Comparison of ENCODE assay signal across 9 mouse cellular contexts in genomic region chr13:34650953-34651352, GRCm38 (mm10). TPM values are rescaled to one million over a fixed set of nuclear protein-coding genes. Genes with fewer than 3 reads are reported as not detected.
DNase-seq lines count a peak whose midpoint lies in the region; ATAC-seq and TF ChIP-seq lines count a peak whose summit lies in the region.
"Had no signal": no experiment of that assay in that cellular context is flagged by ENCODE, and none has a peak within 500 bp of the region (broad histone marks: within the 10 kb centered on the region; RNA-seq: fewer than 3 reads in every experiment).

No protein-coding gene starts in this region.

- peak; percentile 53 for DNase-seq in adrenal gland, adult 2 months
- DNase-seq in adrenal gland, postnatal 4 days (ENCODE audit: low spot score in 2 of 2) = no peak
- DNase-seq in stomach, postnatal 0 days (ENCODE audit: low spot score) = no peak
- no peak for DNase-seq in right cerebral cortex, postnatal 14 days

- H3K27me3 ChIP-seq in embryonic facial prominence, embryonic 12.5 days = peaks cover 34% of the 10 kb centered on the region
- H3K27me3 ChIP-seq in heart, embryonic 13.5 days (replicated peaks) = peaks cover 20% of the 10 kb centered on the region; the same call in 1 of the 2 replicates
- H3K27me3 ChIP-seq in kidney, embryonic 16.5 days (ENCODE audit: insufficient read depth, low read length) = peaks cover 17% of the 10 kb centered on the region; the same call in 1 of the 2 replicates
- peaks cover 37% of the 10 kb centered on the region for H3K27me3 ChIP-seq in lung, embryonic 15.5 days
- no peaks in the 10 kb centered on the region for H3K27me3 ChIP-seq in stomach, postnatal 0 days (ENCODE audit: control insufficient read depth, insufficient read depth, low read length)

- TF ChIP-seq CTCF in stomach, postnatal 0 days (IDR thresholded peaks at IDR 0.05; ENCODE audit: low read depth) = no peak

- H3K27ac ChIP-seq in embryonic facial prominence, embryonic 12.5 days = no peak overlapping the region
- peak overlapping the region; percentile 85 for H3K27ac ChIP-seq in heart, embryonic 13.5 days (replicated peaks)
- no peak overlapping the region; the same call in 1 of the 2 replicates for H3K27ac ChIP-seq in kidney, embryonic 16.5 days (ENCODE audit: low read length)
- peak overlapping the region; percentile 7; the same call in 1 of the 2 replicates for H3K27ac ChIP-seq in lung, embryonic 15.5 days
- peak overlapping the region; percentile 40; the same call in 1 of the 2 replicates for H3K27ac ChIP-seq in stomach, postnatal 0 days (replicated peaks)

- TF ChIP-seq EP300 in stomach, postnatal 0 days (optimal IDR thresholded peaks at IDR 0.05) = no peak

- no peaks in the 10 kb centered on the region for H3K9me3 ChIP-seq in embryonic facial prominence, embryonic 12.5 days
- no peaks in the 10 kb centered on the region for H3K9me3 ChIP-seq in heart, embryonic 13.5 days
- no peaks in the 10 kb centered on the region for H3K9me3 ChIP-seq in kidney, embryonic 16.5 days (ENCODE audit: low read length)
- no peaks in the 10 kb centered on the region for H3K9me3 ChIP-seq in lung, embryonic 15.5 days
- no peaks in the 10 kb centered on the region for H3K9me3 ChIP-seq in stomach, postnatal 0 days (ENCODE audit: control insufficient read depth, low read length)

- 22% methylated on average over 10 of the region's 10 CpGs for WGBS in embryonic facial prominence, embryonic 12.5 days
- WGBS in heart, embryonic 13.5 days = 17% methylated on average over 10 of the region's 10 CpGs
- WGBS in kidney, embryonic 16.5 days = 33% methylated on average over 10 of the region's 10 CpGs
- WGBS in lung, embryonic 15.5 days = 26% methylated on average over 10 of the region's 10 CpGs
- WGBS in stomach, postnatal 0 days = 32% methylated on average over 10 of the region's 10 CpGs

- H3K4me1 ChIP-seq in embryonic facial prominence, embryonic 12.5 days = peaks cover 15% of the 10 kb centered on the region; the same call in 1 of the 2 replicates
- peaks cover 65% of the 10 kb centered on the region for H3K4me1 ChIP-seq in heart, embryonic 13.5 days
- peaks cover 14% of the 10 kb centered on the region for H3K4me1 ChIP-seq in kidney, embryonic 16.5 days (ENCODE audit: insufficient read depth, low read length)
- peaks cover 35% of the 10 kb centered on the region for H3K4me1 ChIP-seq in lung, embryonic 15.5 days
- peaks cover 5% of the 10 kb centered on the region; the same call in 1 of the 2 replicates for H3K4me1 ChIP-seq in stomach, postnatal 0 days (replicated peaks; ENCODE audit: control insufficient read depth, insufficient read depth)

- H3K36me3 ChIP-seq in embryonic facial prominence, embryonic 12.5 days = no peaks in the 10 kb centered on the region
- no peaks in the 10 kb centered on the region for H3K36me3 ChIP-seq in heart, embryonic 13.5 days
- no peaks in the 10 kb centered on the region for H3K36me3 ChIP-seq in kidney, embryonic 16.5 days (ENCODE audit: insufficient read depth, low read length)
- no peaks in the 10 kb centered on the region for H3K36me3 ChIP-seq in lung, embryonic 15.5 days
- H3K36me3 ChIP-seq in stomach, postnatal 0 days (ENCODE audit: control insufficient read depth, insufficient read depth, low read length) = no peaks in the 10 kb centered on the region

- peak overlapping the region; percentile 89 for H3K4me2 ChIP-seq in embryonic facial prominence, embryonic 12.5 days (replicated peaks)
- H3K4me2 ChIP-seq in heart, embryonic 13.5 days = peak overlapping the region; percentile 95
- H3K4me2 ChIP-seq in kidney, embryonic 16.5 days (replicated peaks; ENCODE audit: low read depth, low read length) = peak overlapping the region; percentile 85
- H3K4me2 ChIP-seq in lung, embryonic 15.5 days = peak overlapping the region; percentile 93
- peak overlapping the region; percentile 94 for H3K4me2 ChIP-seq in stomach, postnatal 0 days (replicated peaks; ENCODE audit: low read depth)

- ATAC-seq in embryonic facial prominence, embryonic 12.5 days (ENCODE audit: insufficient number of reproducible peaks, insufficient read depth, low FRiP score, low TSS enrichment) = no peak
- ATAC-seq in heart, embryonic 13.5 days (ENCODE audit: extremely low read depth, insufficient number of reproducible peaks, low FRiP score, low TSS enrichment) = no peak
- ATAC-seq in kidney, embryonic 16.5 days (ENCODE audit: low FRiP score, low TSS enrichment) = no peak
- no peak for ATAC-seq in lung, embryonic 15.5 days (ENCODE audit: borderline replicate concordance, extremely low read depth, low FRiP score, low TSS enrichment)
- ATAC-seq in stomach, postnatal 0 days (ENCODE audit: low FRiP score, low TSS enrichment) = no peak

- H3K9ac ChIP-seq in embryonic facial prominence, embryonic 12.5 days = peak overlapping the region; percentile 56
- H3K9ac ChIP-seq in heart, embryonic 13.5 days = peak overlapping the region; percentile 90
- H3K9ac ChIP-seq in kidney, embryonic 16.5 days (replicated peaks; ENCODE audit: low read length) = peak overlapping the region; percentile 76
- H3K9ac ChIP-seq in lung, embryonic 15.5 days = peak overlapping the region; percentile 67; the same call in 1 of the 2 replicates
- peak overlapping the region; percentile 74 for H3K9ac ChIP-seq in stomach, postnatal 0 days (ENCODE audit: low read length)

- H3K4me3 ChIP-seq in embryonic facial prominence, embryonic 12.5 days = peak overlapping the region; percentile 58
- peak overlapping the region; percentile 83 for H3K4me3 ChIP-seq in heart, embryonic 13.5 days
- H3K4me3 ChIP-seq in kidney, embryonic 16.5 days (ENCODE audit: low read length) = peak overlapping the region; percentile 62
- peak overlapping the region; percentile 51 for H3K4me3 ChIP-seq in lung, embryonic 15.5 days
- peak overlapping the region; percentile 68 for H3K4me3 ChIP-seq in stomach, postnatal 0 days (ENCODE audit: low read depth, low read length)

RNA-seq across cellular contexts. Expression of gene Pxdc1, which starts 2.3 kb away (rescaled TPM):
- total RNA-seq in adrenal gland, adult 2 months (2021) = 1 to 10 TPM; 3.3 to 3.4 TPM
- polyA plus RNA-seq in adrenal gland, adult 2 months (2012; rRNA removed) = 5.3 and 9.1 TPM in 2 replicates
- 1 to 10 TPM; 4.6 to 7.9 TPM for total RNA-seq in adrenal gland, postnatal 4 days (2021)
- polyA plus RNA-seq in embryonic facial prominence, embryonic 12.5 days (2016; fragmentation: Nextera tagmentation; extraction: Ambion mirVana) = 14.6 and 15.5 TPM in 2 replicates
- 14.6 and 21.4 TPM in 2 replicates for polyA plus RNA-seq in heart, embryonic 13.5 days (2015; fragmentation: Nextera tagmentation; extraction: Ambion mirVana)
- 9.4 and 10.6 TPM in 2 replicates for polyA plus RNA-seq in kidney, embryonic 16.5 days (2015; fragmentation: Nextera tagmentation; extraction: Ambion mirVana)
- polyA plus RNA-seq in lung, embryonic 15.5 days (2015; fragmentation: Nextera tagmentation; extraction: Ambion mirVana) = 6.6 and 7.3 TPM in 2 replicates
- 13.8 and 14.4 TPM in 2 replicates for polyA plus RNA-seq in stomach, postnatal 0 days (2015; fragmentation: Nextera tagmentation; extraction: Ambion mirVana)
- total RNA-seq: common myeloid progenitor, adult 5-6 weeks had no signal

Comparison
In these comparisons a context has a peak if more than half of its experiments do, and no peak if none do; other contexts are left out.
1. H3K27ac ChIP-seq: peak in heart, embryonic 13.5 days (single experiment), lung, embryonic 15.5 days (single experiment) and stomach, postnatal 0 days (single experiment); none in embryonic facial prominence, embryonic 12.5 days (single experiment) and kidney, embryonic 16.5 days (single experiment).
2. Peak in every context shown above with its lines, with median percentiles within 50 percentile points of each other: H3K4me2 ChIP-seq, H3K4me3 ChIP-seq and H3K9ac ChIP-seq.